Mouse (Mus musculus): ENCODE results near the gene Bpifa6.

The Bpifa6 gene

GRCm38 (mm10) chr2:154038932-154039331 lies 64.2 kb downstream of the Bpifa6 start:
- peak; percentile 21 for DNase-seq (ENCODE audit: low read depth)

DNA sequence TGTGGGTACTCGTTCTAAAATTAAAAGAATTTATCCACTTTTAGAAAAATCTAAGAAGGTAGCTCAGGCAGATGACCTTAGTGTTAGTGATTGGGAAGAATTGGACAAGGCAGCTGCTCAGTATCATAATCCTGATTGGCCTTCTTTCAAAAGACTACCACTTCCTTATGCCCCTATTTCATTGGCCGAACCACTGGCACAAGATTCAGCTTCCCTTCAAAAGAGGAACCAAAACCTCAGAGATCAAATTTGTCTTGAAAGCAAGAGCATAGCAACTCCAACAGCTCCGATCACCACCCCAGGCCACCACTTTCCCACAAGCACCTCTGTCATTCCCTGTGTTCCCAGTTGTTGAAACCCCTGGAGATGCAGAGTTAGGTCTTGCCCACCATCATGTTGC lies 70.0 kb downstream of the Bpifa6 start:
- DNase-seq (ENCODE audit: low read depth): no peak

Data from naive thymus-derived CD4-positive, alpha-beta T cell, adult 2 months (primary cell).